Mouse (Mus musculus) bone marrow, adult 2 months (tissue): ENCODE data around the gene Abcc9.

Experiments used
- CTCF ChIP-seq: fragments of 200-500 bp; IDR thresholded peaks from 2 replicates; pipeline ENCODE4 v1.5.1; 2011; ENCODE audit warnings: low read length, control low read depth; ENCODE audit not compliant: control insufficient read depth, insufficient read depth
- POLR2A ChIP-seq: fragments of 200-500 bp; IDR thresholded peaks from 2 replicates; pipeline ENCODE4 v1.6.1; 2011; ENCODE audit warnings: low read depth, mild to moderate bottlenecking, control low read depth, low read length, borderline replicate concordance; ENCODE audit not compliant: control insufficient read depth

GRCm38 (mm10) chr6:142635654-142636053 lies 66.5 kb downstream of the Abcc9 start:
- no peak for TF ChIP-seq POLR2A
- no peak for TF ChIP-seq CTCF
